Mouse (Mus musculus) forebrain, embryonic 16.5 days (tissue): ENCODE data around the gene Asic1. TPM values are rescaled to one million over a fixed set of nuclear protein-coding genes. Genes with fewer than 3 reads are reported as not detected.

Source experiments
- ATAC-seq: fragments of 200-750 bp; cut with Nextera tagmentation; 2 replicates; pipeline ENCODE4 v1.8.0; 2017; ENCODE audit warnings: mild to moderate bottlenecking, moderate library complexity
- H3K27ac ChIP-seq: fragments of 300-500 bp; sonication (generic); 2 replicates; pipeline ENCODE4 v1.5.1; 2014; ENCODE audit warnings: low read length, control low read depth
- H3K27me3 ChIP-seq: fragments of 300-500 bp; sonication (generic); replicated peaks from 2 replicates; pipeline ENCODE4 v1.6.1; 2014; ENCODE audit warnings: low read length; ENCODE audit not compliant: control insufficient read depth, insufficient read depth
- H3K36me3 ChIP-seq: fragments of 300-500 bp; sonication (generic); 2 replicates; pipeline ENCODE4 v1.6.1; 2014; ENCODE audit not compliant: control insufficient read depth, insufficient read depth
- H3K4me1 ChIP-seq: fragments of 300-500 bp; sonication (generic); replicated peaks from 2 replicates; pipeline ENCODE4 v1.6.1; 2014; ENCODE audit warnings: low read length; ENCODE audit not compliant: control insufficient read depth, insufficient read depth
- H3K4me2 ChIP-seq: fragments of 300-500 bp; sonication (generic); 2 replicates; pipeline ENCODE4 v1.6.1; 2014; ENCODE audit warnings: mild to moderate bottlenecking, low read length, control low read depth
- H3K4me3 ChIP-seq: fragments of 300-500 bp; sonication (generic); replicated peaks from 2 replicates; pipeline ENCODE4 v1.5.1; 2014; ENCODE audit warnings: mild to moderate bottlenecking, low read length, control low read depth
- H3K9ac ChIP-seq: fragments of 300-500 bp; sonication (generic); replicated peaks from 2 replicates; pipeline ENCODE4 v1.6.1; 2014; ENCODE audit warnings: low read depth, low read length, control low read depth
- H3K9me3 ChIP-seq: fragments of 300-500 bp; sonication (generic); 2 replicates; pipeline ENCODE4 v1.6.1; 2016; ENCODE audit warnings: low read length; ENCODE audit not compliant: control insufficient read depth
- WGBS: fragments of 180-500 bp; shearing (Covaris S2); extraction: QIAGEN DNeasy Blood & Tissue Kit; methylation state at CpG from one replicate; pipeline ENCODE4 v1.1.7; 2014; 5-methylcytosine and 5-hydroxymethylcytosine counted together
- polyA plus RNA-seq: library from polyadenylated mRNA; unstranded; fragments of >200 nt; fragmentation: Nextera tagmentation; extraction: Ambion mirVana; gene quantifications from 2 replicates; pipeline ENCODE4 v1.2.1, GENCODE M21; 2015

Gene Asic1
- polyA plus RNA-seq, 1 experiment from 2014 or later, result 37.4 TPM

DNA sequence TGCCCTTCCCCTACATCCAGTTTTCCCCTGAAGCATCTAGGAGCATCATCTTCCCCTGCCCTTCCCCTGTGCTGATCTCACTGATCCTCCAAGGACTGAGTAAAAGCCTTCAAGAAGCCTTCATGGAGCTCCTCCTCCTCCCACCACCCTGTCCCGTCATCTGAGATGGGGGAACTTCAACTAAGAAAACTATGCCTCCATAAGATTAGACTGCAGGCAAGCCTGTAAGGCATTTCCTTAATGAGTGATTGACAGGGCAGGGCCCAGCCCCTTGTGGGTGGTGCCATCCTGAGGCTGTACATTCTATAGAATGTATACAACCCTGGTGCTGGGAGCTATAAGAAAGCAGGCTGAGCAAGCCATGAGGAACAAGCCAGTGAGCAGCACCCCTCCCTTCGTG, 11.7 kb upstream of the Asic1 start:
- WGBS, result 51% methylated on average over 2 of the region's 2 CpGs
- no peaks in the 10 kb centered on the region for H3K9me3 ChIP-seq
- no peak overlapping the region for H3K9ac ChIP-seq
- H3K27me3 ChIP-seq, result peaks cover 11% of the 10 kb centered on the region
- H3K27ac ChIP-seq, result no peak overlapping the region
- H3K4me3 ChIP-seq, result no peak overlapping the region
- H3K4me2 ChIP-seq, result no peak overlapping the region
- H3K36me3 ChIP-seq, result no peaks in the 10 kb centered on the region
- ATAC-seq, result no peak
- peaks cover 9% of the 10 kb centered on the region for H3K4me1 ChIP-seq

- Histone ChIP-seq H3K36me3 (no peaks in the 10 kb centered on the region), H3K9ac (no peak overlapping the region), H3K27ac (no peak overlapping the region), H3K4me3 (no peak overlapping the region), H3K4me1 (peaks cover 28% of the 10 kb centered on the region), H3K9me3 (no peaks in the 10 kb centered on the region), H3K4me2 (no peak overlapping the region), H3K27me3 (no peaks in the 10 kb centered on the region)
- ATAC-seq, result no peak
- 82% methylated on average over 15 of the region's 15 CpGs for WGBS
These were observed 8.9 kb upstream of the Asic1 start for GRCm38 (mm10) chr15:99661121-99661830.

DNA sequence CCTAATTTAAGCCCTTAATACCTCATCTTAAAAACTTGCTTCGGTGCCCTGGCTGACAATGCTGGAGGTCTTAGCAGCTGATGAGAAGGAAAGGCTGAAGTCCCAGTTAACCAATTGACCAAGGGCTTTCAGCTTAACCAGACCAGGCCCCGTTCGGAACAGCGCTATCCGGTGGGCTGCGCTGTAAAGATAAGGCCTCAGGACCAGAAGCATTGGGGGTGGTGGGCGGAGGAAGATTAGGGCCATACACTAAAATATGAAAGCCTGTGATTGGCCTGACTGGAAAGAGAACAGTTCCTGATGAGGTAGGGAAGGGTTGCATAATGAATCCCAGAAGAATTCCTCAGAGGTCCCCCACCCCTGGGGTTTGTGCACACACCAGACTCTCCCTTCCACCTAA, 7.8 kb upstream of the Asic1 start:
- Histone ChIP-seq H3K9ac (no peak overlapping the region), H3K4me2 (no peak overlapping the region), H3K27ac (peak overlapping the region; percentile 24; the same call in 1 of the 2 replicates), H3K27me3 (no peaks in the 10 kb centered on the region), H3K9me3 (no peaks in the 10 kb centered on the region), H3K4me3 (no peak overlapping the region), H3K36me3 (no peaks in the 10 kb centered on the region), H3K4me1 (peaks cover 31% of the 10 kb centered on the region)
- 45% methylated on average over 7 of the region's 7 CpGs for WGBS
- ATAC-seq, result no peak

GRCm38 (mm10) chr15:99663964-99664599, 6.1 kb upstream of the Asic1 start:
- H3K4me1 ChIP-seq, result peaks cover 39% of the 10 kb centered on the region
- 3% methylated on average over 17 of the region's 17 CpGs for WGBS
- no peaks in the 10 kb centered on the region for H3K9me3 ChIP-seq
- peak overlapping the region; percentile 52 for H3K4me3 ChIP-seq
- H3K27me3 ChIP-seq, result no peaks in the 10 kb centered on the region
- H3K27ac ChIP-seq, result peak overlapping the region; percentile 94
- peak overlapping the region; percentile 76 for H3K9ac ChIP-seq
- peak; percentile 47 for ATAC-seq
- H3K36me3 ChIP-seq, result no peaks in the 10 kb centered on the region
- H3K4me2 ChIP-seq, result peak overlapping the region; percentile 87

- Histone ChIP-seq H3K27ac (peak overlapping the region; percentile 94), H3K4me1 (peaks cover 46% of the 10 kb centered on the region), H3K4me2 (peak overlapping the region; percentile 87), H3K4me3 (peak overlapping the region; percentile 52), H3K36me3 (no peaks in the 10 kb centered on the region), H3K9ac (peak overlapping the region; percentile 76), H3K9me3 (no peaks in the 10 kb centered on the region), H3K27me3 (no peaks in the 10 kb centered on the region)
- peak; percentile 82 for ATAC-seq
- under 1% methylated on average over 51 of the region's 52 CpGs for WGBS
These were observed 5.3 kb upstream of the Asic1 start for GRCm38 (mm10) chr15:99664600-99665451.

- no peaks in the 10 kb centered on the region for H3K36me3 ChIP-seq
- 100% methylated on average over 2 of the region's 2 CpGs for WGBS
- no peak overlapping the region for H3K4me3 ChIP-seq
- H3K27me3 ChIP-seq, result no peaks in the 10 kb centered on the region
- no peak overlapping the region for H3K4me2 ChIP-seq
- peaks cover 57% of the 10 kb centered on the region for H3K4me1 ChIP-seq
- H3K27ac ChIP-seq, result no peak overlapping the region
- ATAC-seq, result no peak
- no peaks in the 10 kb centered on the region for H3K9me3 ChIP-seq
- no peak overlapping the region for H3K9ac ChIP-seq
These were observed 2.6 kb upstream of the Asic1 start for GRCm38 (mm10) chr15:99667544-99667943.

GRCm38 (mm10) chr15:99668881-99669280, 1.3 kb upstream of the Asic1 start:
- Histone ChIP-seq H3K9ac (no peak overlapping the region), H3K4me3 (no peak overlapping the region), H3K9me3 (no peaks in the 10 kb centered on the region), H3K4me1 (peaks cover 59% of the 10 kb centered on the region), H3K27me3 (no peaks in the 10 kb centered on the region), H3K36me3 (no peaks in the 10 kb centered on the region), H3K4me2 (peak overlapping the region; percentile 12), H3K27ac (no peak overlapping the region)
- 2% methylated on average over 12 of the region's 12 CpGs for WGBS
- no peak for ATAC-seq

DNA sequence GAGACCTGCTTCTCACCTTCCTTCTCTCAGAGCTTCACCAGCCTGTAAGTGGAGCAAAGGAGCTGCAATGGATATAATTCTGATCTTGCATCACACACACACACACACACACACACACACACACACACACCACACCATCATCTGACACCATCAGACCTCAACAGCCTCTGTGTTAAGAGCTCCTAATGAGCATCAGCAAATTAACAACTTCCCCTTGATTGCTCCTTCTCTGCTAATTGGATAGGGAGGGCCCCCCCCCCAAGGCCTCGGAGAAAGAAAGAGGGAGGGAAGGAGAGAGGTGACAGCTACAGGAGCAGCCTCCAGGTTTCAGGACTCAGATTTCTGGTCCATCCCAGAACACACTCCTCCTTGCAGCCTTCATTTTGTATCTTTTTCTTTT, 776 bp upstream of the Asic1 start:
- H3K9ac ChIP-seq, result no peak overlapping the region

More for the DNA sequence above, 776 bp upstream of the Asic1 start:
- Histone ChIP-seq H3K4me2 (no peak overlapping the region; the same call in 1 of the 2 replicates), H3K27ac (peak overlapping the region; percentile 16; the same call in 1 of the 2 replicates), H3K27me3 (no peaks in the 10 kb centered on the region), H3K4me1 (peaks cover 54% of the 10 kb centered on the region), H3K4me3 (no peak overlapping the region), H3K36me3 (no peaks in the 10 kb centered on the region), H3K9me3 (no peaks in the 10 kb centered on the region)
- WGBS, result 0% methylated on average over 1 of the region's 1 CpGs
- ATAC-seq, result no peak
